Mouse (Mus musculus) hindbrain, embryonic 12.5 days (tissue): ENCODE results near the gene Cst13. TPM values are rescaled to one million over a fixed set of nuclear protein-coding genes. Genes with fewer than 3 reads are reported as not detected.

Experiments
- ATAC-seq: fragments of 200-750 bp; cut with Nextera tagmentation; 2 replicates; pipeline ENCODE4 v1.8.0; 2017; ENCODE audit warnings: moderate TSS enrichment; ENCODE audit not compliant: low FRiP score
- H3K27ac ChIP-seq: fragments of 300-500 bp; sonication (generic); 2 replicates; pipeline ENCODE4 v1.5.1; 2016; ENCODE audit warnings: mild to moderate bottlenecking
- H3K27me3 ChIP-seq: fragments of 300-500 bp; sonication (generic); 2 replicates; pipeline ENCODE4 v1.6.1; 2016; ENCODE audit warnings: mild to moderate bottlenecking
- H3K36me3 ChIP-seq: fragments of 300-500 bp; sonication (generic); 2 replicates; pipeline ENCODE4 v1.6.1; 2016; ENCODE audit warnings: mild to moderate bottlenecking
- H3K4me1 ChIP-seq: fragments of 300-500 bp; sonication (generic); 2 replicates; pipeline ENCODE4 v1.6.1; 2016
- H3K4me2 ChIP-seq: fragments of 300-500 bp; sonication (generic); replicated peaks from 2 replicates; pipeline ENCODE4 v1.6.1; 2016; ENCODE audit warnings: mild to moderate bottlenecking
- H3K4me3 ChIP-seq: fragments of 300-500 bp; sonication (generic); 2 replicates; pipeline ENCODE4 v1.5.1; 2016; ENCODE audit warnings: mild to moderate bottlenecking
- H3K9ac ChIP-seq: fragments of 300-500 bp; sonication (generic); 2 replicates; pipeline ENCODE4 v1.6.1; 2016; ENCODE audit warnings: mild to moderate bottlenecking, moderate library complexity
- H3K9me3 ChIP-seq: fragments of 300-500 bp; sonication (generic); replicated peaks from 2 replicates; pipeline ENCODE4 v1.6.1; 2016; ENCODE audit warnings: mild to moderate bottlenecking
- WGBS: fragments of 180-500 bp; shearing (Covaris S2); methylation state at CpG from one replicate; pipeline ENCODE4 v1.1.7; 2016; 5-methylcytosine and 5-hydroxymethylcytosine counted together
- polyA plus RNA-seq: library from polyadenylated mRNA; unstranded; fragments of >200 nt; fragmentation: Nextera tagmentation; extraction: Ambion mirVana; gene quantifications from 2 replicates; pipeline ENCODE4 v1.2.1, GENCODE M21; 2016

Gene Cst13
- polyA plus RNA-seq, 1 experiment from 2014 or later: not detected

GRCm38 (mm10) chr2:148878641-148879130, 58.8 kb downstream of the Cst13 start:
- Histone ChIP-seq H3K9me3 (no peaks in the 10 kb centered on the region), H3K9ac (no peak overlapping the region)
- whole genome bisulfite sequencing: 29% methylated on average over 2 of the region's 2 CpGs

GRCm38 (mm10) chr2:148879199-148879598, 59.3 kb downstream of the Cst13 start:
- no peaks in the 10 kb centered on the region for H3K9me3 ChIP-seq
- H3K27ac ChIP-seq: no peak overlapping the region
- ATAC-seq: no peak
- H3K27me3 ChIP-seq: no peaks in the 10 kb centered on the region
- WGBS: 58% methylated on average over 1 of the region's 1 CpGs
- peaks cover 9% of the 10 kb centered on the region for H3K4me1 ChIP-seq
- H3K9ac ChIP-seq: no peak overlapping the region
- H3K4me2 ChIP-seq: no peak overlapping the region
- H3K36me3 ChIP-seq: no peaks in the 10 kb centered on the region
- no peak overlapping the region for H3K4me3 ChIP-seq

More at GRCm38 (mm10) chr2:148878641-148879130, 58.8 kb downstream of the Cst13 start:
- H3K4me1 ChIP-seq: peaks cover 14% of the 10 kb centered on the region
- no peak overlapping the region for H3K4me3 ChIP-seq
- no peak for ATAC-seq
- no peak overlapping the region for H3K4me2 ChIP-seq
- no peak overlapping the region for H3K27ac ChIP-seq
- H3K36me3 ChIP-seq: no peaks in the 10 kb centered on the region
- no peaks in the 10 kb centered on the region for H3K27me3 ChIP-seq

Other genes with a start within 250 kb of the Cst13 start
- gene Nxt1, start 147.5 kb upstream of the Cst13 start, polyA plus RNA-seq: 70.5 and 72.4 TPM in 2 replicates
- gene Gzf1, start 139.1 kb upstream of the Cst13 start, polyA plus RNA-seq: 21.4 and 22.5 TPM in 2 replicates
- 25.6 and 30.6 TPM in 2 replicates for gene Napb, start 87.6 kb upstream of the Cst13 start, polyA plus RNA-seq
- not detected in 2 replicates for gene Cstl1, start 69.7 kb upstream of the Cst13 start, polyA plus RNA-seq
- gene Cst11, start 48.6 kb upstream of the Cst13 start, polyA plus RNA-seq: not detected in 2 replicates
- gene 8030411F24Rik, start 38.1 kb upstream of the Cst13 start, polyA plus RNA-seq: not detected in 2 replicates
- gene Cst12, start 30.7 kb upstream of the Cst13 start, polyA plus RNA-seq: not detected in 2 replicates
- gene Cst8, start 21.3 kb upstream of the Cst13 start, polyA plus RNA-seq: not detected in 2 replicates
- not detected in 2 replicates for gene Cst9, start 15.1 kb downstream of the Cst13 start, polyA plus RNA-seq
- gene 9230104L09Rik, start 45.0 kb downstream of the Cst13 start, polyA plus RNA-seq: not detected in 2 replicates
- gene Cst3, start 55.6 kb downstream of the Cst13 start, polyA plus RNA-seq: 339 and 373 TPM in 2 replicates
- gene Gm1330, start 183.2 kb downstream of the Cst13 start, polyA plus RNA-seq: not detected in 2 replicates
- not detected in 2 replicates for gene Gm10750, start 197.2 kb downstream of the Cst13 start, polyA plus RNA-seq